ENCODE assay signal across 7 mouse cellular contexts in the genomic region with DNA sequence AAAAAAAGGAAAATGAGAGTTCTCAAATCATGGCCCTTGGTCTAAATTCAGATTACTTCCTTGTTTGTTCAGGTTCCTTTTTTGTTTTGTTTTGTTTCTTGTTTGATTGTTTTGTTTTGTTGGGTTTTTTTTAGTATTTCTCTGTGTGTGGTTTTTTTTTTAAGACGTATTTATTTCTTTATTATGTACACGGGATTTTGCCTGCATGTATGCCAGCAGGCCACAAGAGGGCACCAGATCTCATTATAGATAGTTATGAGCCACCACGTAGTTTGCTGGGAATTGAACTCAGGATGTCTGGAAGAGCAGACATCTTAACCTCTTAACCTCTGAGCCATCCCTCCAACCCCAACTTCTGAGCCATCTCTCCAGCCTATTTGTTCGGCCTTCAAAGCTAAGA. TPM values are rescaled to one million over a fixed set of nuclear protein-coding genes. Genes with fewer than 3 reads are reported as not detected.
DNase-seq lines count a peak whose midpoint lies in the region; ATAC-seq and TF ChIP-seq lines count a peak whose summit lies in the region.

No protein-coding gene starts in this region.

- no peak for ATAC-seq in intestine, postnatal 0 days
- ATAC-seq in intestine, embryonic 15.5 days = no peak
- no peak for ATAC-seq in forebrain, embryonic 15.5 days (replicated peaks)

- H3K36me3 ChIP-seq in intestine, postnatal 0 days (ENCODE audit: control insufficient read depth, insufficient read depth) = no peaks in the 10 kb centered on the region
- no peaks in the 10 kb centered on the region for H3K36me3 ChIP-seq in intestine, embryonic 15.5 days
- H3K36me3 ChIP-seq in forebrain, embryonic 15.5 days = no peaks in the 10 kb centered on the region

- no peak overlapping the region for H3K4me3 ChIP-seq in intestine, postnatal 0 days (ENCODE audit: low read depth, low read length)
- no peak overlapping the region for H3K4me3 ChIP-seq in intestine, embryonic 15.5 days (replicated peaks)
- H3K4me3 ChIP-seq in forebrain, embryonic 15.5 days = no peak overlapping the region

- intact Hi-C loops in heart, postnatal 36 days (cut with DNase I) = loop anchor here (5.0 kb wide), 1 partner anchor 96 kb away; no protein-coding TSS in a partner anchor

- TF ChIP-seq CTCF in intestine, postnatal 0 days (IDR thresholded peaks at IDR 0.05; ENCODE audit: low read depth) = peak; percentile 72

- no peaks in the 10 kb centered on the region for H3K27me3 ChIP-seq in intestine, postnatal 0 days (replicated peaks; ENCODE audit: control insufficient read depth, insufficient read depth, low read length)
- H3K27me3 ChIP-seq in intestine, embryonic 15.5 days (replicated peaks) = no peaks in the 10 kb centered on the region
- H3K27me3 ChIP-seq in forebrain, embryonic 15.5 days = no peaks in the 10 kb centered on the region

- H3K9me3 ChIP-seq in intestine, postnatal 0 days (ENCODE audit: control insufficient read depth) = no peaks in the 10 kb centered on the region
- H3K9me3 ChIP-seq in intestine, embryonic 15.5 days = no peaks in the 10 kb centered on the region
- no peaks in the 10 kb centered on the region for H3K9me3 ChIP-seq in forebrain, embryonic 15.5 days

- no peaks in the 10 kb centered on the region for H3K4me1 ChIP-seq in intestine, postnatal 0 days (replicated peaks; ENCODE audit: control insufficient read depth, insufficient read depth, low read length)
- H3K4me1 ChIP-seq in intestine, embryonic 15.5 days (replicated peaks) = no peaks in the 10 kb centered on the region
- H3K4me1 ChIP-seq in forebrain, embryonic 15.5 days = no peaks in the 10 kb centered on the region

- DNase-seq in CD4-positive, CD25-positive, alpha-beta regulatory T cell, adult 2 months (ENCODE audit: low read depth, low spot score) = peak; percentile 70
- peak; percentile 85 for DNase-seq in NIH3T3 (ENCODE audit: low read depth)
- peak; percentile 31 to 52 for DNase-seq in heart, postnatal 36 days
- peak; percentile 4 to 39 for DNase-seq in natural killer cell, adult 2 months (ENCODE audit: low spot score in 2 of 2)

- no peak overlapping the region for H3K27ac ChIP-seq in intestine, postnatal 0 days (ENCODE audit: low read depth, low read length)
- H3K27ac ChIP-seq in intestine, embryonic 15.5 days = no peak overlapping the region
- no peak overlapping the region for H3K27ac ChIP-seq in forebrain, embryonic 15.5 days (replicated peaks)

- no peak overlapping the region for H3K4me2 ChIP-seq in intestine, postnatal 0 days (replicated peaks; ENCODE audit: low read depth)
- no peak overlapping the region for H3K4me2 ChIP-seq in intestine, embryonic 15.5 days (replicated peaks)
- no peak overlapping the region for H3K4me2 ChIP-seq in forebrain, embryonic 15.5 days (replicated peaks)

- WGBS in intestine, postnatal 0 days = 43% methylated on average over 4 of the region's 4 CpGs
- 48% methylated on average over 4 of the region's 4 CpGs for WGBS in intestine, embryonic 15.5 days
- WGBS in forebrain, embryonic 15.5 days = 46% methylated on average over 4 of the region's 4 CpGs

- H3K9ac ChIP-seq in intestine, postnatal 0 days (ENCODE audit: low read depth, low read length) = no peak overlapping the region
- no peak overlapping the region for H3K9ac ChIP-seq in intestine, embryonic 15.5 days
- H3K9ac ChIP-seq in forebrain, embryonic 15.5 days (replicated peaks) = no peak overlapping the region

RNA-seq across cellular contexts. Expression of gene Saxo1, which starts 20.2 kb away (rescaled TPM):
- polyA plus RNA-seq in intestine, postnatal 0 days (2015; fragmentation: Nextera tagmentation; extraction: Ambion mirVana) = not detected in 2 replicates
- polyA plus RNA-seq in intestine, embryonic 15.5 days (2015; fragmentation: Nextera tagmentation; extraction: Ambion mirVana) = not detected in 2 replicates
- total RNA-seq in heart, postnatal 36 days (2021) = not detected
- polyA plus RNA-seq in forebrain, embryonic 15.5 days (2015; fragmentation: Nextera tagmentation; extraction: Ambion mirVana) = not detected in 2 replicates

RNA-seq across cellular contexts. Expression of gene Rraga, which starts 37.5 kb away (rescaled TPM):
- polyA plus RNA-seq in intestine, postnatal 0 days (2015; fragmentation: Nextera tagmentation; extraction: Ambion mirVana) = 37.0 and 38.6 TPM in 2 replicates
- 64.0 and 69.8 TPM in 2 replicates for polyA plus RNA-seq in intestine, embryonic 15.5 days (2015; fragmentation: Nextera tagmentation; extraction: Ambion mirVana)
- 10 to 100 TPM; 56.5 to 58.4 TPM for total RNA-seq in heart, postnatal 36 days (2021)
- 89.1 and 95.5 TPM in 2 replicates for polyA plus RNA-seq in forebrain, embryonic 15.5 days (2015; fragmentation: Nextera tagmentation; extraction: Ambion mirVana)

Comparison
In these comparisons a context has a peak if more than half of its experiments do, and no peak if none do; other contexts are left out.
1. DNase-seq: peak in every context shown above with its lines; median percentile 85 in NIH3T3; 70 in CD4-positive, CD25-positive, alpha-beta regulatory T cell, adult 2 months; 42 in heart, postnatal 36 days; 22 in natural killer cell, adult 2 months.